24 mouse cellular contexts compared by ENCODE assay signal in genomic region chr9:118221186-118221585, GRCm38 (mm10).
"Had no signal": no experiment of that assay in that cellular context is flagged by ENCODE, and none has a peak within 500 bp of the region (broad histone marks: within the 10 kb centered on the region; RNA-seq: fewer than 3 reads in every experiment).

No protein-coding gene starts in this region.

- H3K27ac ChIP-seq: embryonic facial prominence, embryonic 10.5 days; embryonic facial prominence, embryonic 12.5 days; embryonic facial prominence, embryonic 13.5 days; embryonic facial prominence, embryonic 15.5 days; forebrain, embryonic 10.5 days; forebrain, embryonic 12.5 days; forebrain, embryonic 13.5 days; forebrain, embryonic 15.5 days; gastrocnemius, adult 2 months; heart, adult 2 months had no signal

- H3K4me1 ChIP-seq: embryonic facial prominence, embryonic 10.5 days; embryonic facial prominence, embryonic 12.5 days; embryonic facial prominence, embryonic 13.5 days; embryonic facial prominence, embryonic 15.5 days; forebrain, embryonic 10.5 days; forebrain, embryonic 12.5 days; forebrain, embryonic 15.5 days had no signal

- H3K36me3 ChIP-seq: embryonic facial prominence, embryonic 10.5 days; embryonic facial prominence, embryonic 12.5 days; embryonic facial prominence, embryonic 13.5 days; embryonic facial prominence, embryonic 15.5 days; forebrain, embryonic 10.5 days; forebrain, embryonic 12.5 days; forebrain, embryonic 15.5 days had no signal

- H3K27me3 ChIP-seq: embryonic facial prominence, embryonic 12.5 days; embryonic facial prominence, embryonic 15.5 days; forebrain, embryonic 12.5 days; forebrain, embryonic 13.5 days; forebrain, embryonic 15.5 days had no signal

- H3K9me3 ChIP-seq: embryonic facial prominence, embryonic 10.5 days; embryonic facial prominence, embryonic 12.5 days; embryonic facial prominence, embryonic 13.5 days; embryonic facial prominence, embryonic 15.5 days; forebrain, embryonic 10.5 days; forebrain, embryonic 12.5 days; forebrain, embryonic 13.5 days; forebrain, embryonic 15.5 days had no signal

- DNase-seq: cerebellum, adult 8-10 months; cerebellum, adult 9-10 months; cerebellum, adult 9-11 months; cerebellum, postnatal 14 days; cerebellum, postnatal 25 days; cerebellum, postnatal 36 days; embryo, embryonic 11 days; forebrain, postnatal 0 days; gastrocnemius, adult 2 months; gastrocnemius, postnatal 10 days; gastrocnemius, postnatal 14 days; gastrocnemius, postnatal 25 days; gastrocnemius, postnatal 36 days; heart, adult 18-20 months; heart, adult 2 months had no signal

- H3K4me3 ChIP-seq: embryonic facial prominence, embryonic 10.5 days; embryonic facial prominence, embryonic 12.5 days; embryonic facial prominence, embryonic 13.5 days; embryonic facial prominence, embryonic 15.5 days; erythroblast, embryonic 14.5 days; forebrain, embryonic 10.5 days; forebrain, embryonic 12.5 days; forebrain, embryonic 13.5 days; forebrain, embryonic 15.5 days; gastrocnemius, adult 2 months; heart, adult 2 months had no signal
